Mouse (Mus musculus) left cerebral cortex, adult 11 months (tissue): ENCODE data around the gene Mthfsd.
"Not testable (repeated sequence)": the region's sequence is repeated elsewhere in the genome, so short reads cannot be mapped to it uniquely, and the experiment has no call there.

Experiments used
- DNase-seq: peaks from one replicate; pipeline ENCODE4 v3.0.0; 2022; ENCODE audit warnings: low spot score

The Mthfsd gene

DNA sequence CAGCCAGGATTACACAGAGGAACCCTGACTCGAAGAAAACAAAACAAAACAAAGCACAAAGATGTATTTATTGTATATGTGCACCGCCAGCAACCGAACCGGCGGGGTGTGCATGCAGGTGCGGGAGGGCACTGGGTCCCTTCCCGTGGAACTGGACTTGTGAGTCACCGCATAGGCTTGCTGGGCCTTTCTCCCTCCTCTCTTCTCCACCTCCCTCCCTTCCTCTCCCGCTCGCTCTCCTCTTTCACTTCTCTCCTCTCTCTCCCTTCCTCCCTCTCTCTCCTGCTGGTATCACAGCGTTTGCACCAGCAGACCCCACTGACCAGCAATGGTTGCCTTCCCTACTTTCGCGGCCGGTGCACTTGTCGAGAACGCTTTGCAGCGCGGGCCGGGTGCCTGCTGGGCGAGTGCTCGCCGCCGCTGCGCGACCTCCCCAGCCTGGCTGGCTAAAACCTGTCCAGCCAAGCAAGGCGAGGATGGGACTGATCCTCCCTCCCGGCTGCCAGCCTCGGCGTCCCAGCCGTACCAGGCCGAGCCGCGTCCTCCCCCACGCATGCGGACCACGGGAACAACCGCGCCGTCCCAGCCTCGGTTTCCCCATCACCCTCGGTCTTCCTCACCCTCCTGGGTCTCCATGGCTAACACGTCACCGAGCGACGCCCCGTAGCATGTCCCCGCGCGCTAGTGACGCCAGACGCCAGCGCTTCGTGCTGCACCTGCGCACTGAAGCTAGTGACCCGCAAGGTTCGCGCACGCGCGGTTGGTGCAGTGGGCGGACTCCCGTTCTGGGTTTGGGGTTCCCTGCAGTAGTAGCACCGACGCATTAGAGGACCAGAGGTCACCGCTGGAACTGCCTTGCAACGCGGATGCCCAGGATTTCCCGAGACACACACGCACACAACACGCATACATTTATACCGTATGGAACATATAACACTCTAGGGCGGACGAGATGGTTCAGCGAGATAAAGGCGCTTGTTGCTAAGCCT lies at the start of gene Mthfsd:
Gene Mthfsd (minus strand): TSS at position 725 of the 989 bp plus-strand sequence.
- DNase-seq: peak; percentile 98

GRCm38 (mm10) chr8:121156990-121157491 lies 48.8 kb upstream of the Mthfsd start:
- DNase-seq: no peak

DNA sequence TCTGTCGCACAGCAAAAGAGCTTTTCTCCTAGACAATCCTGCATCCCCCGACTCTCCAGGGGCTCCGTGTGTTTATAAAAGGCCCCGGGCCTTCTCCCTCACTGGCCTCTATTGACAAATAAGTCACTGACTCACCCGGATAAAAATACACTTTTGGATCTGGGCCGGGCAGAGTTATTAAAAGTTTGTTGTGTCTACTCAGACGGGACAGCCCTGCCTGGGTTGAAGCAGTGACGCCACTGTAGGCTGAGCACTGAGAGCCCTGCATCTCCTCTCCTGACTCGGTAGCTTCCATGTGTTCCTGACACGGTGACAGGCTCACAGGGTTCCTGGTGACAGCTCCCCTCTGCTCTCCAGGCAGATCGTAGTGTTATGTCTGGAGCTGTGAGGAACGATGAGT lies 44.2 kb upstream of the Mthfsd start:
- no peak for DNase-seq

- no peak for DNase-seq
These were observed 40.4 kb upstream of the Mthfsd start for GRCm38 (mm10) chr8:121148573-121149083.

GRCm38 (mm10) chr8:121145457-121146134 lies 37.4 kb upstream of the Mthfsd start:
- DNase-seq: not testable (repeated sequence)

DNA sequence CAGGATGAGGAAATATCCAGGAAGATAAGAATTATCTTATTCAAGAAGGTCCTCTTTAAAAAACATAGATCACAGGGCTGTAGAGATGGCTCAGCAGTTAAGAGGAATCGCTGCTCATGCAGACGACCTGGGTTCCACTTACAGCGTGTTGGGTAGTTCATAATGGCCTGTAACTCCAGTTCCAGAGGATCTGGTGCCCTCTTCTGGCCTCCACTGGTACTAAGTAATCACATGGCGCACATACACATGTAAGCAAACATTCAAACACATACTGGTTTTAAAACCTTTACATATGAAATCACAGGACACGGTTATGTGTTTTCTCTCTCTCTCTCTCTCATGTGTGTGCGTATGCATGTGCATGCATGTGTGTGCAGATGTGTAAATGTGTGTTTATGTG lies 28.7 kb upstream of the Mthfsd start:
- DNase-seq: no peak

DNA sequence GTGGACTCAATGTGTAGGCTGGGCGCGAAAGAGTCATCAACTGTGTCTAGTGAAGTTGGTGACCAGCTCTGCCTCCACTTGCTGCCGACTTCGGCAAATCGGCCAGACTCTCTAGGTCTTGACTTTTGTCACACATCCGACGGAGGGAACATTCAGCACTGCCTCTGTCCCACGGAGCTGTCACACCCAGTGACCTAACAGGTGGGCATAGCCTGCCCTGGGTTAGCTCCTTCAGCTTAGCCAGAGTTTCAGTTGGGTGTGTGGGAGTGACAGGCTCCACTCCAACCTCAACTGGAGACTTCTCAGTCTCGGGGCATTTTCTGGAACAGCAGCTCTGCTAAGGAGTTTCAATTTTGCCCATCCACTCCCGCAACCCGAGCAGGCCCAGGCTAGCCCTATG lies 26.3 kb upstream of the Mthfsd start:
- no peak for DNase-seq

DNA sequence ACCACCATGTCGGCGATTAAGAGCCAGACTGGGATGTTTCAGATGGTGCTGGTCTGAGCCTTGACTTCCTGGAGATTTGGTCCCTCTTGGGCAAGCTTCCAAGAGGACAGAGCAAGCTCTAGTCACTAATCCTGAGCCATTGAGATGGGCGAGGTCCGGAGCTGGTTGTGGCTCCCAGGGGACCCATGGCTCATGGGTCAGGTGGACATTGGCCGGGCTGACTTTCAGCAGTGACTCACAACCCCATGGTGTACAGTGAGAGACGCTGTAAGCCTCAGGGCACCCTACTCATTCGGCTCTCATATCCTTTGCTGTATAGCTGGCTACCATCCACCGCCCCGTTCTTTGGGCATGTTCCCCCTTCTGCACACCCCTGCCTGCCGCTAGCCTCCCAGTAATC lies 25.9 kb upstream of the Mthfsd start:
- no peak for DNase-seq

DNA sequence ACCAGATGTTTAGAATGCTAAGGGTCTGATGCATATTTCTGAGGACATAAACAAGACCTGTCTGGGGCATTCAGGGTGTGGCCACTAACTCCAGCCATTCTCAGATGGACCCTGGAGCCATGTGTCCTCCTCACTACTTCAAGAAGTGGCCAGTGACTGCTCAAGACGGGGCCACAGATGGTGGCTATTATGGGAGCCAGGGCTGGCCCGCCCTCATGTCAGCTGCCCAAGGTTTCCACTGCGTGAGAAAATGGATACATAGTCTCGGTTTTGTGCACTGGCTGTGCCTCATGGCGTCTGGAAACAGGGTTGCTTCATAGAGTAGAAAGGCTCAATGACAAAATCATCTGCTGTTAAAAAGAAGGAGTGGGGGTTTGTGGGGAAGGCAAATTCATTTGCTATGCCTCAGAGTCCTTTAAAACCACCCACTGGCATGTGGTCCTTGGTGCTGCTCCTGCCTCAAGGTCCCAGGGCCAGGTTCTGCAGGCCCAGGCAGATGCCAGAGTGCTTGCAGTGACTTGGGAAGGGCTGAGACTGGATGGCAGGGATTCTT lies 24.8 kb upstream of the Mthfsd start:
- DNase-seq: no peak

- no peak for DNase-seq
These were observed 22.3 kb upstream of the Mthfsd start for GRCm38 (mm10) chr8:121130522-121130921.

- no peak for DNase-seq
These were observed 21.2 kb upstream of the Mthfsd start for GRCm38 (mm10) chr8:121129265-121129940.

DNA sequence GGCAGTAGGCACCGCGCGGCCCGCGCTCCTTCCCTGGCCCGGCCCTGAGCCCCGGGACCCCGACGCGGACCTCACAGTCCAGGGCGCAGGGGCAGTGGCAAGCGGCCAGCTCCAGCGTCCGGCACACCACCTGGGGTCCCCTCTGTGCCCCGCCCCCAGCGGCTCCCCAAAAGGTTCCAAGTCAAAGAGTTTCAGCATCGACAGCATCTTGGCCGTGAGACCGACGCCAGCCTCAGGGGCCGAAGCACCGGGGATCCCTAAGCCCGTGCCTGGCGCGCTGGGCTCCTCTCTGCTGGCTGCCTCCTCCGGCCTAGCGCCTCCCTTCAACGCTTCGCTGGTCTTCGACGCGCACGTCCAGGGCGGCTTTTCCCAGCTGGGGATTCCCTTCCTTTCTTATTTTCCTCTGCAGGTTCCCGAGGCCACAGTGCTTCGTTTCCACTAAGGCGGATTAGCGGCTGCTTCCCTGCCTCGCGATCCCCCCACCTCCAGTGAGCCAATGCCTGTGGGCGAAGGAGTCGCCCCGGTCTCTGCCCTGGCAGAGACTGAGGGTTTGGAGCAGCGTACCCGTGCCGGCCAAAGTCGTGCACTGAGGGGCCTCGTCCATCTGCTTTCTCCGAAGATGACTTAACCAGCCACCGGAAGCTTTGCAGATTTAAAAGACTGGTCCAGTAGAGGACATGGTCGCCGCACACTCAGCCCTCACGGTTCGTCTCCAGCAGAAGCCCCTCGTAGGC lies 20.5 kb upstream of the Mthfsd start:
- DNase-seq: no peak

- DNase-seq: no peak
These were observed 19.7 kb upstream of the Mthfsd start, which contains the start of gene Foxl1 for GRCm38 (mm10) chr8:121127756-121128375. Foxl1 (plus strand) TSS chr8:121127940.

DNA sequence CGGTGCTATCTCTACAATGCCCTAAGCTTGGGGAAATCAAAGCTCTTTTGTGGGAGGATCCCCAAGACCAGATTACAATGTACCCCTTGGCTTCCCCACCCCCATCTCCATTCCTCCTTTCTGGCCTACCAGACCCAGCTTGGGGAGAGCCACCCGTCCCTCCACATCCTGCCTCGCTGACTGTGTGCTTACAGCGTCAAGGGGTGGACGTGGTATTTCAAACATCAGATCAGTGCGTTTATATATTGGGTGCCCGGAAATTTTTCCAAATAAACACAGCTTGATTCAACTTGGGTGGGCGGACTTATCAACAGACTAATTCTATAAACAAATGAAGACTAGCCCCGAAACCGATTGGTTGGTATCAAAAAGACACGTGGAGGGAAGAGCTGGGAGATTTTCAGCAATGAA lies 19.1 kb upstream of the Mthfsd start:
- no peak for DNase-seq

DNA sequence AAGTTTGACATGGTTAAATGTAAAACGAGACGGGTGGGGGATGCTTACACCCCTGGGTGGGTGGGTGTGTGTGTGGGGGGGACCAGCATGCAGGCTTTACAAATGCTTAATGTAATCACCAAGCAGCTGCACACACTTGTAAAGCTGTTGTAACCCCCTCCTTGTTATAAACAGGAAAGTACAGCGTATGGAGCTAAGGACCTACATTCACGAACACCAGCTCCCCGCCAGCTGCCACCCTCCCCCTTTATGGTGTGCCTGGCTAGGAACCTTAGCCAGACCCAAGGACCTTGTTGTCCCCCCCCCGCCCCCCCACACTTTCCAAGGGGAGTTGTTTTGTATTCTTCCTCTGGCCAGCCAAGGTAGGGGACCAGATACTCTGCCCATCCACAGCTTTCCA lies 18.5 kb upstream of the Mthfsd start:
- no peak for DNase-seq

DNA sequence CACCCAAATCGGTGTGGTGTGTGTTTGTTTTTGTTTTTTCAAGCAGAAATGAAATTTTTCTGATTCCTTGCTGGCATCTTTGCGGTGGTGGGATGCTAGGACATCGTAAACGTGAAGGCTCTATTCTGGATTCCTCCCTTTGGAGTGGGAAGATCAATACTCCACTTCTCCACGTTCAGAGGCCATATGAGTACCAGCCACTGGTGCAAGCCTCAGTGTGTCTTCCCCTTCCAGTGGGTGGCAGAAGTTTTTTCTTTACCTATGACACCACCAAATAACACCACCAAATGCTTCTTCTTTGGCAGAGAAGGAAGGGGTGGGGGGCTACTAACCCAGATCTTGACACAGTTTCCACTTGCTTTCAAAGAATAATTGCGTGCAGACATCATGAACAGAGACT lies 18.0 kb upstream of the Mthfsd start:
- DNase-seq: no peak

- DNase-seq: no peak
These were observed 17.2 kb upstream of the Mthfsd start for GRCm38 (mm10) chr8:121125311-121125876.

DNA sequence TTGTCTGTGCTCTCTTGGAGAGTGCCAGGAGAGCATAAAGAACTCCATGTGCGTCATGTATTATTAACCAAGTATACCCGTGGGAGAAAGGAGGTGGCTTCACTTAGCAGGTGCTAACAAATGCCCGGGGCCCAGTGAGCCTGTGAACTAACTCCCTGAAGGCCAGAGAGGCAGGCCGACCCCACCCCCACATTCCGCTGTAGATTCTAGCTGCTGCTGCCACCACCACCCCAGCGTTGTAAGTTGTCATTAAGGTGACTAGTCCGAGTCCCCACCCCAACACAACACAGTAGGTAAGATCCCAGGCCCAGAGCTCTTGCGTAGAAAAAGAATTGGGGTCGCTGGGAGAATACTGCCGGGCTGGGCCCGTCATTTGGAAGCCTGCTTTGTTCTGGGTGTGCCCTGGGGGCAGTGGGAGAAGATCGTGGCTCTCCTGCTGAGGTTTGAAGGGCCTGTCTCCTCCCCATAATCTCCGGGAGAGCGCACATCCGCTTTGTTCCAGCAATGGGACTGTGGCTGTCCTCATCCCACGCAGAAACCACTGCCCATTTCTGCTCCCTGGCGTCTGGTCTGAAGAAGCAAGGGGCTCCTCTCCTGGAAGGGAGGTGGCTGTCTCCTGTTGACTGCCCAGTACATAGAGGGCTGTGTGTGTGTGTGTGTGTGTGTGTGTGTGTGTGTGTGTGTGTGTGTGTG lies 16.5 kb upstream of the Mthfsd start:
- no peak for DNase-seq

- DNase-seq: no peak
These were observed 14.9 kb upstream of the Mthfsd start for GRCm38 (mm10) chr8:121123113-121123512.

GRCm38 (mm10) chr8:121122368-121122767 lies 14.2 kb upstream of the Mthfsd start:
- DNase-seq: no peak
